Mouse (Mus musculus): ENCODE measurements around the gene Olfr1406. TPM values are rescaled to one million over a fixed set of nuclear protein-coding genes. Genes with fewer than 3 reads are reported as not detected.
"Not testable (repeated sequence)": the region's sequence is repeated elsewhere in the genome, so short reads cannot be mapped to it uniquely, and the experiment has no call there.

Gene Olfr1406
- polyA plus RNA-seq (2012; ENCODE audit: insufficient read depth, low replicate concordance) = not detected in 2 replicates

GRCm38 (mm10) chr1:173190540-173190939, at the start of gene Olfr1406:
Gene Olfr1406, minus strand, starts transcription at chr1:173190640.
- no peaks in the 10 kb centered on the region for H3K36me3 ChIP-seq (replicated peaks; ENCODE audit: low read length)
- no peak within 1 kb of the TSS for H3K4me3 ChIP-seq (replicated peaks)
- no peaks in the 10 kb centered on the region for H3K9me3 ChIP-seq
- no peaks in the 10 kb centered on the region for H3K27me3 ChIP-seq (replicated peaks)
- H3K4me1 ChIP-seq = no peaks in the 10 kb centered on the region
- TF ChIP-seq FLI1 (IDR thresholded peaks at IDR 0.05; ENCODE audit: low read length) = no peak
- no peak for TF ChIP-seq GATA1 (IDR thresholded peaks at IDR 0.05; ENCODE audit: borderline replicate concordance, low read length)

GRCm38 (mm10) chr1:173237004-173237403, 46.6 kb upstream of the Olfr1406 start:
- not testable (repeated sequence) for H3K4me1 ChIP-seq; H3K27me3 ChIP-seq (replicated peaks); H3K36me3 ChIP-seq (replicated peaks; ENCODE audit: low read length); H3K9me3 ChIP-seq; H3K4me3 ChIP-seq (replicated peaks)

- Histone ChIP-seq H3K27me3 (replicated peaks) (no peaks in the 10 kb centered on the region), H3K9me3 (no peaks in the 10 kb centered on the region), H3K36me3 (replicated peaks; ENCODE audit: low read length) (no peaks in the 10 kb centered on the region), H3K4me1 (no peaks in the 10 kb centered on the region), H3K4me3 (replicated peaks) (no peak within 1 kb of the TSS)
- TF ChIP-seq GATA1 (IDR thresholded peaks at IDR 0.05; ENCODE audit: borderline replicate concordance, low read length) = no peak
Observed at GRCm38 (mm10) chr1:173227081-173227480, 36.6 kb upstream of the Olfr1406 start, which contains the start of gene Fcer1a. Gene Fcer1a, minus strand, starts transcription at chr1:173227214.

GRCm38 (mm10) chr1:173216481-173216880, 26.0 kb upstream of the Olfr1406 start:
- Histone ChIP-seq H3K4me1 (no peaks in the 10 kb centered on the region), H3K27me3 (replicated peaks) (no peaks in the 10 kb centered on the region), H3K9me3 (no peaks in the 10 kb centered on the region), H3K4me3 (replicated peaks) (no peak overlapping the region), H3K36me3 (replicated peaks; ENCODE audit: low read length) (no peaks in the 10 kb centered on the region)
- no peak for TF ChIP-seq FLI1 (IDR thresholded peaks at IDR 0.05; ENCODE audit: low read length)
- no peak for TF ChIP-seq GATA1 (IDR thresholded peaks at IDR 0.05; ENCODE audit: borderline replicate concordance, low read length)

GRCm38 (mm10) chr1:173212092-173212491, 21.7 kb upstream of the Olfr1406 start, which contains the start of gene Olfr1404:
Gene Olfr1404, plus strand, starts transcription at chr1:173212392.
- Histone ChIP-seq H3K27me3 (replicated peaks) (no peaks in the 10 kb centered on the region), H3K9me3 (peaks cover 3% of the 10 kb centered on the region; the same call in 1 of the 2 replicates), H3K36me3 (replicated peaks; ENCODE audit: low read length) (no peaks in the 10 kb centered on the region), H3K4me3 (replicated peaks) (no peak within 1 kb of the TSS), H3K4me1 (no peaks in the 10 kb centered on the region)
- no peak for TF ChIP-seq GATA1 (IDR thresholded peaks at IDR 0.05; ENCODE audit: borderline replicate concordance, low read length)
- TF ChIP-seq FLI1 (IDR thresholded peaks at IDR 0.05; ENCODE audit: low read length) = no peak

DNA sequence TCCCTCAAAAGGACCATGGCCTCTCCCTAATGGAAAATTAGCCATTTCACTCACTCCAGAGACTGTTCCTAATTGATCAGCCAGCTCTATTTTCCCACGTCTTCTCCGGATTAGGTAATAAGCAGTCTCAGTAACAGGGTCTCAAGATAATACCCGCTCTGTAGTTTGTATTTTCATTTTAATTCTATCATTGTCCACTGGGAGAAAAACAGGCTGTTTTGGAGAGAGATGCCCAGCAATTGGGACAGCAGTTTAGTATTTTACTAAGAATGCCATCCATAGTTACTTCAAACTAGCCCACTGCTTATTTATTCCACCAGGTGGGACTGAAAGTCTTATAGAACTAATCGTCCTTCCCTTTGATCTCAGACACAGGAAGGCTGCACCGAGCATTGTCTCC, 7.1 kb upstream of the Olfr1406 start, which contains the start of gene Olfr218:
Olfr218 (plus strand) TSS at position 301 of the 400 bp plus-strand sequence.
- Histone ChIP-seq H3K4me1 (no peaks in the 10 kb centered on the region), H3K4me3 (replicated peaks) (no peak within 1 kb of the TSS), H3K36me3 (replicated peaks; ENCODE audit: low read length) (no peaks in the 10 kb centered on the region), H3K27me3 (replicated peaks) (no peaks in the 10 kb centered on the region), H3K9me3 (no peaks in the 10 kb centered on the region)
- no peak for TF ChIP-seq FLI1 (IDR thresholded peaks at IDR 0.05; ENCODE audit: low read length)
- TF ChIP-seq GATA1 (IDR thresholded peaks at IDR 0.05; ENCODE audit: borderline replicate concordance, low read length) = no peak

GRCm38 (mm10) chr1:173196359-173196758, 5.9 kb upstream of the Olfr1406 start:
- no peak for TF ChIP-seq FLI1 (IDR thresholded peaks at IDR 0.05; ENCODE audit: low read length)
- TF ChIP-seq GATA1 (IDR thresholded peaks at IDR 0.05; ENCODE audit: borderline replicate concordance, low read length) = no peak
- Histone ChIP-seq H3K27me3 (replicated peaks) (no peaks in the 10 kb centered on the region), H3K9me3 (no peaks in the 10 kb centered on the region), H3K4me3 (replicated peaks) (no peak overlapping the region), H3K4me1 (no peaks in the 10 kb centered on the region), H3K36me3 (replicated peaks; ENCODE audit: low read length) (no peaks in the 10 kb centered on the region)

- no peaks in the 10 kb centered on the region for H3K36me3 ChIP-seq (replicated peaks; ENCODE audit: low read length)
- H3K4me3 ChIP-seq (replicated peaks) = no peak overlapping the region
- no peak for TF ChIP-seq GATA1 (IDR thresholded peaks at IDR 0.05; ENCODE audit: borderline replicate concordance, low read length)
- no peaks in the 10 kb centered on the region for H3K9me3 ChIP-seq
- H3K27me3 ChIP-seq (replicated peaks) = no peaks in the 10 kb centered on the region
- no peaks in the 10 kb centered on the region for H3K4me1 ChIP-seq
Observed at GRCm38 (mm10) chr1:173192059-173192458, 1.6 kb upstream of the Olfr1406 start.

DNA sequence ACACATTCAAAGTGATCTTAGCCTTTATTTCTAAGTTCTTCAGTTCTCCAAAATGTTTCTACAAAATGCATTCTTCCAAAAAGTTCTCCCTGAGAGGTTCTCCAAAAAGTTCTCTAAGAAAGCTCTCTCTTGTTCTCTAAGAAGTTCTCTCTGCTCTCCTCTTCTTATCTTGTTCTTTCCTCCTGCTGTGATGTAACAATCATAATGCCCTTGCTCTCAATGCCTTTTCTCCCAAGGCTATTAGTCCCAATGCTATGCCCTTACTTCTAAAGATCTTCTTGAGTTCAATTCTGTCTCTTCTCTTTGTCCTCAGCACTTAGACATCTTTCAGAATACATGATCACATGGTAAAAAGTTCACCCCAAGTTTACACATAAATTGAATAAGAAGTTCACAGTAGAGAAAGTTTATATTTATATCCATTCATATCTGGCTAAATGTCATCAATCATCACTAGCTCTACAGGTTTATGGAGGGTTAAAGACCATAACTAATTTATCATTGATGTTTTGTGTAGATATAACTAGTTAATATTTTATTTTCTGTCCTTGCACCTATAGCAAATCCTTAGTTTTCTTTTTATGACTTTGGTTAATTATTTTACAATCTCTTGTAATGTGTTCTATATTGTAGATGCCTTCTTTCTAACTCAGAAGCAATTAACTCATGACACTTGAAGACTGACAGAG, 16.1 kb downstream of the Olfr1406 start:
- H3K36me3 ChIP-seq (replicated peaks; ENCODE audit: low read length) = no peaks in the 10 kb centered on the region
- TF ChIP-seq FLI1 (IDR thresholded peaks at IDR 0.05; ENCODE audit: low read length) (no peak), GATA1 (IDR thresholded peaks at IDR 0.05; ENCODE audit: borderline replicate concordance, low read length) (no peak)
- H3K4me1 ChIP-seq = no peaks in the 10 kb centered on the region
- no peaks in the 10 kb centered on the region for H3K9me3 ChIP-seq
- H3K4me3 ChIP-seq (replicated peaks) = no peak overlapping the region
- H3K27me3 ChIP-seq (replicated peaks) = no peaks in the 10 kb centered on the region

- Histone ChIP-seq H3K36me3 (replicated peaks; ENCODE audit: low read length) (no peaks in the 10 kb centered on the region), H3K4me1 (no peaks in the 10 kb centered on the region), H3K9me3 (no peaks in the 10 kb centered on the region), H3K4me3 (replicated peaks) (no peak within 1 kb of the TSS), H3K27me3 (replicated peaks) (no peaks in the 10 kb centered on the region)
- TF ChIP-seq GATA1 (IDR thresholded peaks at IDR 0.05; ENCODE audit: borderline replicate concordance, low read length) = no peak
- TF ChIP-seq FLI1 (IDR thresholded peaks at IDR 0.05; ENCODE audit: low read length) = no peak
Observed at GRCm38 (mm10) chr1:173137274-173137673, 53.2 kb downstream of the Olfr1406 start, which contains the start of gene Olfr1408. Gene Olfr1408, minus strand, starts transcription at chr1:173137374.

Other genes with a start within 250 kb of the Olfr1406 start
- gene Olfr16, start 240.2 kb downstream of the Olfr1406 start, polyA plus RNA-seq (2012; ENCODE audit: insufficient read depth, low replicate concordance) = not detected in 2 replicates
- not detected in 2 replicates for gene Olfr1408, start 53.3 kb downstream of the Olfr1406 start, polyA plus RNA-seq (2012; ENCODE audit: insufficient read depth, low replicate concordance)
- gene Olfr218, start 7.2 kb upstream of the Olfr1406 start, polyA plus RNA-seq (2012; ENCODE audit: insufficient read depth, low replicate concordance) = not detected in 2 replicates
- gene Olfr1404, start 21.8 kb upstream of the Olfr1406 start, polyA plus RNA-seq (2012; ENCODE audit: insufficient read depth, low replicate concordance) = not detected in 2 replicates
- gene Fcer1a, start 36.6 kb upstream of the Olfr1406 start, polyA plus RNA-seq (2012; ENCODE audit: insufficient read depth, low replicate concordance) = not detected in 2 replicates
- not detected in 2 replicates for gene Olfr418, start 75.4 kb upstream of the Olfr1406 start, polyA plus RNA-seq (2012; ENCODE audit: insufficient read depth, low replicate concordance)
- gene Mptx2, start 87.1 kb upstream of the Olfr1406 start, polyA plus RNA-seq (2012; ENCODE audit: insufficient read depth, low replicate concordance) = not detected in 2 replicates
- 1.4 and 1.6 TPM in 2 replicates for gene Ackr1, start 143.1 kb upstream of the Olfr1406 start, polyA plus RNA-seq (2012; ENCODE audit: insufficient read depth, low replicate concordance)
- gene Aim2, start 160.2 kb upstream of the Olfr1406 start, polyA plus RNA-seq (2012; ENCODE audit: insufficient read depth, low replicate concordance) = 0.08 TPM in 1 of 2 replicates, not detected in the other
- gene Cadm3, start 177.1 kb upstream of the Olfr1406 start, polyA plus RNA-seq (2012; ENCODE audit: insufficient read depth, low replicate concordance) = not detected in 2 replicates